Mouse (Mus musculus): ENCODE measurements around the gene Cdh12. TPM values are rescaled to one million over a fixed set of nuclear protein-coding genes. Genes with fewer than 3 reads are reported as not detected.
A peak's percentile ranks its signal among the peaks of the same experiment; 100 is the strongest.
"Not testable (repeated sequence)": the region's sequence is repeated elsewhere in the genome, so short reads cannot be mapped to it uniquely, and the experiment has no call there.

The Cdh12 gene
- not detected for total RNA-seq (2021)
- long read RNA-seq, experiment 1 = 0 reads
- long read RNA-seq, experiment 2, partial matches to known transcripts = 0 of 1 reads
- long read RNA-seq, experiment 2, other reads (novel, unspliced or antisense) = 1 of 1 reads

- intact Hi-C loops (cut with DNase I) = no loop called here
- DNase-seq = no peak
Measured at GRCm38 (mm10) chr15:20448861-20449663, at the start of gene Cdh12. Gene Cdh12, plus strand, starts transcription at chr15:20449265.

- DNase-seq = no peak
- intact Hi-C loops (cut with DNase I) = no loop called here
Measured at GRCm38 (mm10) chr15:20403596-20403995, 45.5 kb upstream of the Cdh12 start.

GRCm38 (mm10) chr15:20413397-20413796, 35.7 kb upstream of the Cdh12 start:
- intact Hi-C loops (cut with DNase I) = no loop called here
- no peak for DNase-seq

- intact Hi-C loops (cut with DNase I) = no loop called here
- no peak for DNase-seq
Measured at GRCm38 (mm10) chr15:20436356-20436755, 12.7 kb upstream of the Cdh12 start.

GRCm38 (mm10) chr15:20450558-20450957, 1.5 kb downstream of the Cdh12 start:
- DNase-seq = no peak
- intact Hi-C loops (cut with DNase I) = no loop called here

- DNase-seq = no peak
- intact Hi-C loops (cut with DNase I) = no loop called here
Measured at GRCm38 (mm10) chr15:20458508-20458907, 9.4 kb downstream of the Cdh12 start.

- intact Hi-C loops (cut with DNase I) = no loop called here
- no peak for DNase-seq
Measured at GRCm38 (mm10) chr15:20462500-20462899, 13.4 kb downstream of the Cdh12 start.

- DNase-seq = no peak
- intact Hi-C loops (cut with DNase I) = no loop called here
Measured at GRCm38 (mm10) chr15:20463601-20464000, 14.5 kb downstream of the Cdh12 start.

- DNase-seq = no peak
- intact Hi-C loops (cut with DNase I) = no loop called here
Measured at GRCm38 (mm10) chr15:20550979-20551378, 101.9 kb downstream of the Cdh12 start.

GRCm38 (mm10) chr15:20571012-20571411, 121.9 kb downstream of the Cdh12 start:
- intact Hi-C loops (cut with DNase I) = no loop called here
- DNase-seq = no peak

GRCm38 (mm10) chr15:20582567-20583075, 133.6 kb downstream of the Cdh12 start:
- intact Hi-C loops (cut with DNase I) = no loop called here
- no peak for DNase-seq

GRCm38 (mm10) chr15:20591599-20591998, 142.5 kb downstream of the Cdh12 start:
- intact Hi-C loops (cut with DNase I) = no loop called here
- DNase-seq = no peak

- peak in 1 of 2 experiments; percentile 17 for DNase-seq
- intact Hi-C loops (cut with DNase I) = not testable (repeated sequence)
Measured at GRCm38 (mm10) chr15:20605751-20606150, 156.7 kb downstream of the Cdh12 start.

GRCm38 (mm10) chr15:20634593-20634992, 185.5 kb downstream of the Cdh12 start:
- intact Hi-C loops (cut with DNase I) = no loop called here
- DNase-seq = no peak

- no peak for DNase-seq
- intact Hi-C loops (cut with DNase I) = no loop called here
Measured at GRCm38 (mm10) chr15:20639155-20639554, 190.1 kb downstream of the Cdh12 start.

- DNase-seq = no peak
- intact Hi-C loops (cut with DNase I) = no loop called here
Measured at GRCm38 (mm10) chr15:20642905-20643414, 193.9 kb downstream of the Cdh12 start.

- intact Hi-C loops (cut with DNase I) = no loop called here
- DNase-seq = no peak
Measured at GRCm38 (mm10) chr15:20660221-20660620, 211.2 kb downstream of the Cdh12 start.

- no peak for DNase-seq
- intact Hi-C loops (cut with DNase I) = no loop called here
Measured at GRCm38 (mm10) chr15:20666650-20667049, 217.6 kb downstream of the Cdh12 start, which contains the start of gene Acot10. Gene Acot10, minus strand, starts transcription at chr15:20666750.

GRCm38 (mm10) chr15:20667350-20667749, 218.3 kb downstream of the Cdh12 start:
- no peak for DNase-seq
- intact Hi-C loops (cut with DNase I) = no loop called here

- intact Hi-C loops (cut with DNase I) = no loop called here
Measured at GRCm38 (mm10) chr15:20667989-20668388, 218.9 kb downstream of the Cdh12 start.

GRCm38 (mm10) chr15:20669507-20669906, 220.4 kb downstream of the Cdh12 start:
- intact Hi-C loops (cut with DNase I); DNase-seq: not testable (repeated sequence)

More at GRCm38 (mm10) chr15:20667989-20668388, 218.9 kb downstream of the Cdh12 start:
- no peak for DNase-seq

- no peak for DNase-seq
- intact Hi-C loops (cut with DNase I) = no loop called here
Measured at GRCm38 (mm10) chr15:20682719-20683118, 233.7 kb downstream of the Cdh12 start.
